Mouse (Mus musculus) cerebellum, postnatal 10 days (tissue): ENCODE measurements around the gene Tmem206.

Experiments
- DNase-seq, 2 experiments: peaks; one replicate each; pipeline ENCODE4 v3.0.0; 2021; ENCODE audit warnings: mixed read lengths in 2 of 2

Tmem206 gene

DNA sequence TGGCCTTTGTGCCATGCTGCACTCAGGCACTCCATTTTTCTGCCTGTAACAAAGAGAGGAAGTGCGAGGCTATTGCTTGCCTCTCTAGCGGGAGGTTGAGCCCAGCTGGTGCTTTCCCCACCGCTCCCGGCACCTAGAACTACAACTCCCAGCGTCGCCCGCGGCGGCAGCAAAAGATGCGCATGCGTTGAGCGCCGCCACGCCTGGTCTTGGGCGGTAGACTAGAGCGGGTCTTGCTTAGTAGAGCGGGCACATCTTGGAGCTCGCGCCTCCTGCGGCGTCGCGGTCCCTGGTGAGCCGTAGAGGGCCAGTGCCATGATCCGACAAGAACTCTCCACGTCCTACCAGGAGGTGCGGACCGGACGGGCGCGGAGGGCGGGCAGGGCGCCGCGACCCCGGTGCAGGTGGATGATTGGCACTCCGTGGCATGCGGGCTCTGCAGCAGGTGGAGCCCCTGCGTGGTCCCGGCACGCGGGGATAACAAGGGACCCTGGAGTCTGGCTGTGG, at the start of gene Tmem206:
TSS of gene Tmem206 (plus strand) at position 187 of the 507 bp plus-strand sequence.
- DNase-seq = peak; percentile 96 to 97

DNA sequence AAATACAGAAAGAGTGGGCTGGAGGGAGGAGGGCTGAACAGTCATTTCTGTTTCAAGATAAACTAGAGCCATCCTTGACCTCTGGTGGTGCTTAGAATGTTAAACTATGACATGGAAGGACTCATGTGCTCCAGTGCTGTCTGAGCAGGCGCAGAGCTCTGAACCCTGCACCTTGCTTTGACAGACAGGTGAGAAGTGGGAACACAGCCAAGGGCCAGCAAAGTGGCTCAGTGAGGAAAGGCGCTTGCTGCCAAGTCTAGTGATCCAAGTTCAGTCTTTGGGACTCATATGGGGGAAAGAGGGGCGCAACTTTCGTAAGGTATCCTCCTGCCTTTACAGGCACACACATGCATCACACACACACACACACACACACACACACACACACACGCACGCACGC, 49.5 kb upstream of the Tmem206 start:
- DNase-seq = no peak

DNA sequence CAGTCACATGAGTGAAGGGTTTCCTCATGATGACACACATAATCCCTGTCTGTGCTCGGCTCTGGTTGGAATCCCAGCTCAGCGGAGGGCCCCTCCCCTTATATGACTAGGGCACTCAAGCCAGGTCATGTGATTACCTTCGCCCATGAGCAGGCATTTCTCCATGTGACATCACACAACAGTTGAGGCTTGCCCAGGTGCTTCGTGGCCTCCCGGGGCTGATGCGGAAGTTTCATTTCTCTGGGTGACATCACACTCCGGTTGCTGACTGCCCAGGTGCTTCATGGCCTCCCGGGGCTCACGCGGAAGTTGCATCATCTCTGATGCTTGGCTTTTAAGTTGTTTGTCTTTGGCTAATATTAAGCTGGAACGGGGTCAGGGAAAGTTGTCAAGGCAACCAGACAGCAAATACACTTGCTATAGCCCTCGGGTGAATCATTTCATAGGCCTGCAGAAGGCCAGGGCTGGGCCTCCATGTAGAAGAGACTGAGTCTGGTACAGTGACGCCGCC, 48.1 kb upstream of the Tmem206 start:
- no peak for DNase-seq

DNA sequence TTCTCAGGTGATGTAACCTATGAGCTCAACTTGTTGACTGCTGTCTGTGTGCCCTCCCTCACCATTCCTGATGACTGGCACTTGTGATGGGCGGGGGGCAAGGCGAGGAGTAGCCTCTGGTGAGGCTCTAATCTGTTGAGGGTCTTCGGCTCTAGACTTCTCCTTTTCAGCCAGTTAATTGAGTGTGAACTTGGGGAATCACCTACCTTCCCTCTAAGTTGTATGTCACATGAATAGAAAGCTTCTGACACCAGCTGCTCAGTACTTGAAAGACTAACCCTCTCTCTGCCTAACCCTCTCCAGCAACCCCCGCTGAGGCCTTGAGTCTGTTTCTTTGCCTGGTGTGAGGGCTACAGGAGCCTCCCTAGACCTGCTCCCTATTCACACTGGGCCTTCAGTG, 47.4 kb upstream of the Tmem206 start:
- no peak for DNase-seq

DNA sequence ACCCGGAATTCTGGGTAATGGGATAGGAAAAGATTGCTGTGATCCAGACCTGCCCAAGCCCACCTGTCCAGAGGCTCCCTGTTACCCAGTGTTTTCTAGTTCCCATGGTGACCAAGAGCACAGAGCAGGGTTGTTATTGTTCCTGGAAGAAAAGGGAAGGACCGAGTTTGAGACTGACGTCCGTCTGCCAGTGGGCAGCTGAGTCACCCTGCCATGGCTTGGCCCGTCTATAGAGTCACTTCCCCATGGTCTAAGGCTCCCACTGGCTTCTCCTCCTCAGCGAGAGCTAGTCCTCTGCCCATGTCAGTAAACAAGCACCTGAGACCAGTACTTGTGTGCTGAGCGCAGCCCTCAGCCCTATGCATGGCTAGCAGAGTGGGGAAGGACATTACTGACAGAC, 44.5 kb upstream of the Tmem206 start:
- no peak for DNase-seq

DNA sequence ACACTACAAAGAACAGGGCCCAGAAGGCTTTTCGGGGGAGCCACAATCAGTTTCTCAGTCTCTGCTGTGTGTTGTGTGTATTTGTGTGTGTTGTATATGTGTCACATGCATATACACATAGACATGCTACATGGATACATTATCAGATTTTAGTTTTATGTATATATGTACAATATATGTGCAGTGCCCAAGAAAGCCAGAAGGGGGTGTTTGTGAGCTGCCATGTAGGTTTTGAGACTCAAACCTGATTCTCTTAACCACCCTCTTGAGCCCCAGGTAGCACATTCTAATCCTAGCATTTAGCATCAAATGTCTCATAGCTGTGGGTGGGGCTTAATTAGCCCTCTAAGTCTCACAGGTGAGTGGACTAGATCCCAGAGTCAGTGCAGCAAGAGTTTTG, 43.4 kb upstream of the Tmem206 start:
- DNase-seq = no peak

DNA sequence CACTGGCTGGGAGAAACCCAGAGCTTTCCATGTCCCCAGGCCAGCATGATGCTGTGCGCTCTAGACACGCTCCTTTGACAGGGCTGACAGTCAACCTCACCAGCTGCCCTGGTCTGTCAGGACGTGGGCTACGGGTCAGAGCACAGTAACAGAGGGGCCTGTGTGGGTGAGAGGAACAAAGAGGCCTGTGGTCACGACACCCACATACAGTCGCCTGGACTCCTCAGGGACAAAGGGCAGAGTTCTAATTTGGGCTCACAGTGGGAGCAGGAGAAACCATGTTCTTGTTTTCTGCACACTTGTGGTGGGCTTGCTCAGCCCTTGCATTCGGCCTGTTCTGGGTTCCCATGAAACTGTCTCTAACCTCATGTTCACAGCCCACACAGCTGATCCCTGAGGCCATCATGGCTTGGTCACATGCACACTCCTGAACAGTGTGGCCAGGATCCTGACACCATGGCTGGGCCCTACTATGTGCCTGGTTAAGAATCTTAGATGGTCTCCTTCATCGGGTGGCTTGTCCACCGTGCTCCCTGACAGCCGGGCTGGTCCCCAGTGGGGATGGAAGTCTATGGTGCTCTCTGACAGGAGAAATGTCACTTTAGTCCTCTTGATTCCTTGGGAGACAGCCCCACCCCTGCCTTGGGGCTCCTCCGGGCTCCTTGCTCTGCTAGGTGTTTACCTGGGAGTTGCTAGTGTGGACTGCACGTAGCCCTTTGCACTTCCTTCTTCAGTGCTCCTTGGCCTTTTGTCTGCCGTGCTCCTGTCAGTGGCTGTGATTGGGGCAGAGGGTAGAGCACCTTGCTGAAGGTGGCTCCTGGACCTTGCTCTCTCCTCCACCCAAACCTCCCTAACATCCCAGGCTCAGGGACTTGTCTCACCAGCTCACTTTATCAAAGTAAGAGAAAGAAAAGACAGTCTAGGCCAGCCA, 42.3 kb upstream of the Tmem206 start:
- DNase-seq = no peak

DNA sequence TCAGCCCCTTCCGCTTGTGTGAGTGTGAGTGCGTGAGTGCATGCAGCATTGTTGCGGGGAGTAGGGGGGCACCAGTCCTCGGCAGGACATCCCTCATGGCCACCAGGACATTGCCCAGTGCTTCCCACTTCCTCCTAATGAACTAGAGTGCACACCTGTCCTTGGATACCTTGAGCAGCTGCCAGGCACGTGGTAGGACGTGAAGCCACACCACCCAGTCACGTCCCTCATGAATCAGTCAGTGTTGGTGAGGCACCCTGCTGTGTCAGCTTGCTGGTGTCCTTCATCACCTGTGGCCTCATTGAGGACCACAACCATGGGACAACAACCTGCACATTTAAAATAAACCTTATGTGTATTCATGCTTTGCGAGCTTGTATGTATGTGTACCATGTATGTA, 41.2 kb upstream of the Tmem206 start:
- DNase-seq = no peak

DNA sequence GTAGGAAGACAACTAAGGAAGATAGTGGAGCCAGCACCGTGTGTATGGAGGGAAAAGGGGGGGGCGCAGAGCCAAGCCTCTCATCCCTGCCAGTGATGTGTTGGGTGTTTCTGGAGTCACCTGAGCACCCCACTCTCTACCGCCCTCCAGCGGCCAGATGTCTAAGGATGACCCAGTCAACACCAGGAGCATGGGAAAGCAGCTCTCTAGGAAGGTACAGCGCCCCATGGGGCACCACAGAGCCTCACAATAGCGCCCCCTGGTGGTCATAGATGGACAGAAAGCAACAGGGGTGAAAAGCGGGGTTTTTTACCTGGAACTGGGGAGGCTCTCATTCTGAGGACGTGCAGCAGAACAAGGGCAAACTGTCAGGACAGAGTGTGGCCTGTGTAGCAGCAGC, 37.0 kb upstream of the Tmem206 start:
- peak; percentile 54 to 58 for DNase-seq

DNA sequence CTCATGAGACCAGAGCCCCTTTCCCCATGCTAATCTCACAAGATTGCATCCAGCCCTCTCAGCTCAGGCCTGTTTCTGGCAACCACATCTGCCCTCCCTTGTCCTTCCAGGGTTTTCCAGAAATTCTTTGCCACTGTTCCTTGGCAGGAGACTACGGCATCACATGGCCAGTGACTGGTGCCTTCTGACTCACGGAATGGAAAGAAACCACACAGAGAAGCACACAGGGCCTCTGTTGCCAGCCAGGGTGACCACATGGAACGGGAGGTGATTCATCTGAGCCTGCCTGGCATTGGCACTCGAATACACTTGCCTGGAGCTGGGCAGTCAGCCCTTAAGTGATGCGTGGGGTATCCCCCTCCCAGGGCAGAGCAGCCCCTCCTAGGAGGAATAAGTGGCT, 33.4 kb upstream of the Tmem206 start:
- peak; percentile 67 to 77 for DNase-seq

DNA sequence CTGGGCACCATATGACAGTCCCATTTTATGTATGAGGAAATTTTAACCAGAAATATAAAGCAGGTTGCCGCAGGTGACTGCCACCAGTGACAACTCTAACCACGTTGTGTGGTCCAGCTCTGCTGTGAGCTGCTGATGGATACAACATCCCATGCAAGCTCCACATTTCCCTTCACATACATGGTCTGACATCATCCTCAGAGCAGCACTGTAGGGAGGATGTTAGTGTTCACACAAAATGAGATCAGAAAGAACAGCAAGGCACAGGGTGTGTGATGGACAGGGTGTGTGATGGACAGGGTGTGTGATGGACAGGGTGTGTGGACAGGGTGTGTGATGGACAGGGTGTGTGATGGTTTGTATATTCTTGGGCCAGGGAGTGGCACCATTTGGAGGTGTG, 32.7 kb upstream of the Tmem206 start:
- DNase-seq = no peak

DNA sequence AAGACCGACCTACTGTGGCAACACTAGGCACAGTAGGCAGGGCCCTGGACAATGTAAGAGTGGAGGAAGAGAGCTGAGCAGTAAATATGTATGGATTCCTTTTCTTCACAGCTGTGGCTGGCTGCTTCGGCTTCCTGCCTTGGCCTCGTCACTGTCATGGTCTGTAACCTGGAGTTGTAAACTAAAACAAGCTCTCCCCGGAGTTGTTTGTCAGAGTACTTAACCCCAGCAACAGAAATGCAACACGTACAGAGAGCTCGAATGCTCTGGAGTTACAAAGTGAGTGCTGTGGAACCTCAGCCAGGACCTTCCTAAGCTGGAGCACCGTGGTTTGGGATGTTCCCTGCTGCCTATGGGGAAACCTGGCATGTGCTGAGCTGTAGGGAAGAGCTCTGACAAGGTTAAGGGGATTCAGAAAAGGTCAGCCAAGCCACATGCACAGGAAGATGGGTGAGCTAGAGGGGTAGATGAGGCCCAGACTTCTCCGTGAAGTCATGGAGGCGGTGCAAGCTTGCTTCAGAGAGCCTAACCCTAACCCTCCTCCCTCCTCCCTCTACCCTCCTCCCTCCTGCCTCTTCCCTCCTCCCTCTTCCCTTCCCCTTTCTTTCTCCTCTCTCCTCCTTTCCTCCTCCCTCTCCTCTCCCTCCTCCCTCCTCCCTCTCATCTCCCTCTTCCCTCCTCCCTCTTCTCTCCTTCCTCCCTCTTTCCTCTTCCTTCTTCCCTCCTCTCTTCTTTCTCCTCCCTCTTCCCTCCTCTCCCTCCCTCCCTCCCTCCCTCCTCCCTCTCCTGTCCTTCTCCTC, 31.5 kb upstream of the Tmem206 start:
- DNase-seq = no peak

DNA sequence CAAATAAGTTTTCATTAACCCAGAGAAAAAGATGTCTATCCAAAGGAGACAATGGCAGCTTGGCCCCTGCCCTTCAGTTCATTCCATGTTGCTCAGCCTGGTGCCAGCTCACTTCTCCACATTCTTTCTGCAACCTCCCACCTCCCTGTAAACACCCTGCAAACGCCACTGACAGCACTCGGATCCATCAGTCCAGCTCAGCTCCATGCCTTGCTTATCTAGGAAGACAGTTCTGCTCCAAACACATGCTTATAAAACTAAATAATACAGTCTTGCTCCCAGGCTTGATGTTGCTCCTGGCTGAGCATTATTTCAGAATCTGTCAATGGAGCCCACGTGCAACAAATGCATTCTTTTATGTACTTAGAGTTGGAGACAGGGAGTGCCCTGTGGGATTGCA, 29.9 kb upstream of the Tmem206 start:
- DNase-seq = no peak

DNA sequence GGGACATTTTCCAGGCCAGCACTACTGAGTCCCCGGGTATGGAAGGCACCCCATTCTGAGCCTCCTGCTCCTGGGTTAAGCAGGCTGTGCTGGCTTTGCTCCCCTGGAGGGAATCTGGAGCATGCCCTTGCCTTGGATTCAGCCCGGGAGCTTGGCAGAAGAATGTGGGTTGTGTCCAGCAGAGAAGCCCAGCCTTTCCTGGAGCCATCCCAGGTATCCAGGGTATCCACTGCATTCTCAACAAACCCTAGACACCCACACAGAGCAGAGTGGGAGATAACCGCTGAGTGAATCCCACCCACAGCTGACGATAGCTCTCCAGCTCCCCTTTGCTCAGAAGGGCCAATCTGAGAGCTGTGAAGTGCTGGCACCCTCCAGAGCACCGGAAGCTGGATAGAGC, 29.3 kb upstream of the Tmem206 start:
- DNase-seq = peak; percentile 50 to 68

DNA sequence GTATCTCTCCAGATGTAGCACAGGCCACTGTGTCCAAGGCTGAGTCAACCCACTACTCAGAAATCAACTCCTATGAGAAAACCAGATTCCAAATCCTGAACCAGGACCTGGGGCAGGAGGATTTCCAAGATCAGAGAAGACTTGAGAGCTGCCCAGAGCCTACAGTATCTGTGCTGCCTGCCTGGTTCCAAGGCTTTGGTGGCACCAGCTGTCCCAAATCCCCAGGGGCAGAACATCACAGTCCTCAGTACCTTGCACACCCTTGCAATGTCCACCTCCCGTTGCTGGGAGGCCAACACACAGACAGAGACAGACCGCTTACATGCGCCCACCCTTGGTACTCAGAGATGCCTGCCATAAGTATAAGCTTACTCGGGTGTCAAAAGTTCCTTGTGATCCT, 27.4 kb upstream of the Tmem206 start:
- no peak for DNase-seq

DNA sequence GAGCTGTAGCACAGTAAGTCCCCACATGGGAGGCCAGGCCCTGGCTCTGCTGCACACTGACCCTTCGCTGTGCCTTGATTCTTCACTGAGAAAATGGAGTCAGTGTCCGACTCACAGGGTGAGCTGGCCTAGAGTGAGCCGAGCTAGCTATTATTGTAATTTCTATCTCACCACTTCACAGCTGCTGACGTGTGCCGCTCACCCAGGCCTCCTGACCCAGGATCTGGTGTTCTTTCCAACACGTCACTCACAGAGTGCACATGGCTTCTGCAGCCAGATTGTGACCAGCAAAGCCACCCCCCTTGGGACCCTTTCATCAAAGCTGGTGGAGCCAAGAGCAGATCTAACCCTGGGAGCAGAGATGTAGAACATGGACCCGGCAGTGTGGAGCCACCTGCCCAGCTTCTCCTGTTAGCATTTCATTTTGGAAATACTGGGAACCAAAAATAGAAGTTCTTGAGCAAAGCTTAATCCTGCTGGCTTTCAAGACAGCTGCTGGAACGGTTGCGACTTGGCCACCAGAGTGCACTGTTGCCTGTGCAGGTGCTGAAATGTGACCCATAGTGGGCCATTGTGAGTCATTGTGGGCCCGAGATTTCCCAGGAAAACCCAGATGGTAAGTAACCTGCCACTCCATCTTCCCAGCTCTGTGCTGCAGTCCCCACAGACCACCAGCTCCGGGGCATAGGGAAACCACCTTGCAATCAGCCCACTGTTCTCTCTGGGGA, 26.3 kb upstream of the Tmem206 start:
- DNase-seq = peak; percentile 58 to 60

DNA sequence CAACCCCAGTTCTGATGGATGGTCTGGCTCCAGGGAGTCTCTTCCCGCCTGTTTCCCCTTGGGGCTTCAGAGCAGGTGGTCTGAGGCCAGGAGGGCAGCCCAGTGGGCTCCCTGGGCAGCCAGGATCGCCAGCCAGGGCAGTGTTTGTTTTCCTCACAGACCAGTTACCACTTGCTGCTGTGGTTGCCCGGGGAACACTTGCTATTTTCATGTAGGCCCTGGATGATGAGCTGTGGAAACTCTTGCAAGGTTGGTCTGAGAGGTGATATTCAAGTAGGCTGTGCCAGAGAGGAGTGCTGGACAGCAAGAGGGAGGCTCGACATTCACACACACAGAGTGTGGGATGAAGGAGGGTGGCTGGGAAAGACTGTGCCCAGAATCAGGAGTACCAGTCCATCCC, 23.8 kb upstream of the Tmem206 start:
- DNase-seq = no peak

DNA sequence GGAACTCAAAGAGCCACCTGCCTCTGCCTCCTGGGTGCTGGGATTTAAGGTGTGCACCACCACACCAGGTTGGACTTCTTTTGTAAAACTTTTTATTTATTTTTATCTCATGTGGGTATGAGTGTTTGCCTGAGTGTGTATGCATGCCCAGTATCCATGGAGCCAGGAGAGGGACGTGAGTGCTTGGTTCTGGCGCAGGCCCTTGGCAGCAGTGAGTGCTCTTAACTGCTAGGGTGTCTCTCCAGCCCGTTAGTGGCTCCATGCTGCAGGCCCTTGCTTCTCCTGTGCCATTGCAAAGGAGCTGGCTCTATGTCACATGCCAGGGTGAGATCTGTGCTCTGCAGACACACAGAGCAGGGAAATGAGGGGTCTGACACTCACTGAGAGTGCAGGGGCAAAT, 22.0 kb upstream of the Tmem206 start:
- no peak for DNase-seq

DNA sequence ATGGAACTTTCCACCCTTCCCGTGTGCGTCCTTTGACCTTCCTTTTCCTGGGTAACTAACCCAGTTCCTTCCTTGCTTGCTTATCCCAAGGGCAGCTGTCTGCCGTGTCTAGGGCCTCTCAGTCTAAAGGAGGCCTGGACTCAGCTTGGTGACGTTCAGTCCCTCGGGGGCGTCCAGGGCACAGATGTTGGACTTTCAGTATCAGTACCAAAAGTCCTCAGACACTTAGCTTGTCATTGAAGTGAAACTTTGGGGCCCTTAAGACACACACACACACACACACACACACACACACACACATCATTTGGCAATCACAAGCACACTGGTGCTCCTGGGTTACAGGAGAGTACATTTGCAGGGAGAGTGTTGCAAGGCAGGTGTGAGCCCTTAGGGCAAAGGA, 21.5 kb upstream of the Tmem206 start:
- DNase-seq = no peak

DNA sequence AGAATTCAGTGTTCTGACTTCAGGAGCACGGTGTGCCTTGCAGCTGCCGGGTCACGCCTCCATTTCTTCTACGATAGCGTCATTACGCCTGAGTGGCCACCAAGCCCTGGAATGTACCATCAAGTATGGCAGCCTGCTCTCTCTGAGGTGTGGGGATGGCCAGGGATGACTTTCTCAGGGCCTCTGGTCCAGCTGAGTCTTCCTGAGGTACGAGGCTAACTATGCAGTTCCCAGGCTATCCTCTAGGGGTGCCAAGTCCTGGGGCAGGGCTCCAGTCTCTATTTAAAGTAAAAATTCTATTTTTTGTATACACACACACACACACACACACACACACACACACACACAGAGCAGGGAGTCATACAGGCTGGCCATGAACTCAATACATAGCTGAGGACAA, 20.1 kb upstream of the Tmem206 start:
- DNase-seq = peak in 1 of 2 experiments; percentile 47

DNA sequence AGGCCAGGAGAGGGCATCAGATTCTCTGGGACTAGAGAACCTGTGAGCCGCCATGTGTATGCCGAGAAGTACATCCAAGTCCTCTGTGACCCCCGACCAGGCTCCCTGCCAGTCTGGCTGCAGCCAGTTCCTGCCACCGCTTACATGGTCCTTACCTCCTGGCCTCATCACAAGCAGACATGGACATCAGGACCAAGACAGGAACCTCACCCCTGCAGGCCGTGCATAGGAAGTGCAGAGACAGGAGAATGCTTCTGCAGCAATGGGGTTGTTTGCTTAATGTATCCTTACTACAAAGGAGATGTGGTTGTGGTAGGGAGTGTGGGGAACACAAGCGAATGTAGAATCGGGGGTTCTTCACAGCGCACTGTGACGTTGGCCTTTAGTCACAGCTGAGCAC, 19.4 kb upstream of the Tmem206 start:
- no peak for DNase-seq

DNA sequence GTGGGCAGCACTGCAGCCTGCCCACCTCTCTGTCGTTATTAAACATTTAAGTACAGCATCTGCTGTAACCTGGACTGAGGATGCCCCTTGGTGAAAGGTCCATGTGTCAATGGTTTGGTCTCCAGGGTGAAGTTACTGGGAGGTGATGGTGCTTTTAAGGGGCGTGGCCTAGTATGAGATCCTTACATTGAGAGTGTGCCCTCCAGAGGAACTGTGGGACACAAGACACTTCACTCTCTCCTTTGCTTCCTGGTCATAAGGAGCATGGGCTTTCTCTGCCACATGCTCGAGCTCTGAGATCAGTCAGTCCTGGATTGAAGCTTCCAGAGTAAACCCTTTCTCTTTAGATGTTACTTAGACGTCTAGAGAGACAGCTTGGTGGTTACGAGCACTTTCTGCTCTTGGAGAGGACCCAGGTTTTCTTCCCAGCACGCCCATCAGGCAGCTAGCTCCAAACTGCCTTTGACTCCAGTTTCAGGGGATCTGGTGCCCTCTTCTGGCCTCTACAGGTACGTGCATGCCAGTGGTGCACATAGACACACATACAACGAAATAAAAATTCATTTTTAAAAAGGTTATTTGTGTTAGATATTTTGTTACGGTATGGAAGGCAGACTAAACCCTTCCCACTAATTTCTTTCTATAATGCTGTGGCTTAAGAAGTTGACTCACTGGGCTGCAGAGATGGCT, 17.8 kb upstream of the Tmem206 start:
- DNase-seq = no peak
